Mouse (Mus musculus) heart, embryonic 16.5 days (tissue): ENCODE results near the gene F13b. TPM values are rescaled to one million over a fixed set of nuclear protein-coding genes. Genes with fewer than 3 reads are reported as not detected.

ENCODE experiments used
- polyA plus RNA-seq: library from polyadenylated mRNA; unstranded; fragments of >200 nt; fragmentation: Nextera tagmentation; extraction: Ambion mirVana; gene quantifications from 2 replicates; pipeline ENCODE4 v1.2.1, GENCODE M21; 2015

F13b gene
- polyA plus RNA-seq, 1 experiment from 2014 or later, result not detected

Other genes with a start within 250 kb of the F13b start
- gene Crb1, start 124.6 kb upstream of the F13b start, polyA plus RNA-seq, result 0.12 and 0.27 TPM in 2 replicates
- 6.3 and 7.0 TPM in 2 replicates for gene Zbtb41, start 79.4 kb upstream of the F13b start, polyA plus RNA-seq
- gene Aspm, start 46.9 kb upstream of the F13b start, polyA plus RNA-seq, result 9.8 and 10.3 TPM in 2 replicates
- gene Cfhr1, start 58.6 kb downstream of the F13b start, polyA plus RNA-seq, result not detected in 2 replicates